Mouse (Mus musculus) lung, postnatal 0 days (tissue): Measurements from ENCODE around the gene Serpina12.

ENCODE experiments used
- CTCF ChIP-seq: IDR thresholded peaks from 2 replicates; pipeline ENCODE4 v1.5.1; 2016; ENCODE audit warnings: antibody characterized with exemption, mild to moderate bottlenecking
- EP300 ChIP-seq: IDR thresholded peaks from 2 replicates; pipeline ENCODE4 v1.6.1; 2016; ENCODE audit warnings: antibody characterized with exemption, mild to moderate bottlenecking, control low read depth

GRCm38 (mm10) chr12:104057050-104057449, 12.8 kb upstream of the Serpina12 start:
- no peak for TF ChIP-seq CTCF
- no peak for TF ChIP-seq EP300
